Mouse (Mus musculus): Measurements from ENCODE around the gene Ubxn6. TPM values are rescaled to one million over a fixed set of nuclear protein-coding genes. Genes with fewer than 3 reads are reported as not detected.

Gene Ubxn6
- total RNA-seq, 2 experiments from 2014 or later: 13.6 to 17.4 TPM

GRCm38 (mm10) chr17:56057381-56058120, 17.3 kb downstream of the Ubxn6 start:
- ATAC-seq (replicated peaks; ENCODE audit: poor library complexity): no peak

GRCm38 (mm10) chr17:56055945-56056678, 18.7 kb downstream of the Ubxn6 start:
- ATAC-seq (replicated peaks; ENCODE audit: poor library complexity): peak; percentile 54

GRCm38 (mm10) chr17:56054938-56055337, 19.9 kb downstream of the Ubxn6 start:
- ATAC-seq (replicated peaks; ENCODE audit: poor library complexity): no peak

- ATAC-seq (replicated peaks; ENCODE audit: poor library complexity): no peak
Observed at GRCm38 (mm10) chr17:56051369-56051768, 23.5 kb downstream of the Ubxn6 start.

- no peak for ATAC-seq (replicated peaks; ENCODE audit: poor library complexity)
Observed at GRCm38 (mm10) chr17:56040857-56041163, 34.0 kb downstream of the Ubxn6 start.

- ATAC-seq (replicated peaks; ENCODE audit: poor library complexity): peak; percentile 62
Observed at GRCm38 (mm10) chr17:56040030-56040856, 34.6 kb downstream of the Ubxn6 start, which contains the start of gene Chaf1a. TSS of gene Chaf1a (plus strand) at chr17:56040439.

GRCm38 (mm10) chr17:56039345-56039744, 35.5 kb downstream of the Ubxn6 start:
- no peak for ATAC-seq (replicated peaks; ENCODE audit: poor library complexity)

GRCm38 (mm10) chr17:56038583-56039261, 36.1 kb downstream of the Ubxn6 start:
- no peak for ATAC-seq (replicated peaks; ENCODE audit: poor library complexity)

- no peak for ATAC-seq (replicated peaks; ENCODE audit: poor library complexity)
Observed at GRCm38 (mm10) chr17:56036901-56037287, 37.9 kb downstream of the Ubxn6 start.

GRCm38 (mm10) chr17:56036176-56036900, 38.5 kb downstream of the Ubxn6 start, which contains the start of gene Sh3gl1:
TSS of gene Sh3gl1 (minus strand) at chr17:56036635.
- peak; percentile 79 for ATAC-seq (replicated peaks; ENCODE audit: poor library complexity)

GRCm38 (mm10) chr17:56035216-56035615, 39.6 kb downstream of the Ubxn6 start:
- ATAC-seq (replicated peaks; ENCODE audit: poor library complexity): no peak

- no peak for ATAC-seq (replicated peaks; ENCODE audit: poor library complexity)
Observed at GRCm38 (mm10) chr17:56034726-56035100, 40.1 kb downstream of the Ubxn6 start.

- ATAC-seq (replicated peaks; ENCODE audit: poor library complexity): no peak
Observed at GRCm38 (mm10) chr17:56034040-56034725, 40.6 kb downstream of the Ubxn6 start.

- ATAC-seq (replicated peaks; ENCODE audit: poor library complexity): peak; percentile 14
Observed at GRCm38 (mm10) chr17:56032831-56033230, 42.0 kb downstream of the Ubxn6 start.

- no peak for ATAC-seq (replicated peaks; ENCODE audit: poor library complexity)
Observed at GRCm38 (mm10) chr17:56032127-56032733, 42.6 kb downstream of the Ubxn6 start.

GRCm38 (mm10) chr17:56031431-56031830, 43.4 kb downstream of the Ubxn6 start:
- no peak for ATAC-seq (replicated peaks; ENCODE audit: poor library complexity)

GRCm38 (mm10) chr17:56030919-56031318, 43.9 kb downstream of the Ubxn6 start:
- peak; percentile 87 for ATAC-seq (replicated peaks; ENCODE audit: poor library complexity)

GRCm38 (mm10) chr17:56030238-56030870, 44.5 kb downstream of the Ubxn6 start:
- ATAC-seq (replicated peaks; ENCODE audit: poor library complexity): no peak
